Mouse (Mus musculus): Measurements from ENCODE around the gene Gsk3b. TPM values are rescaled to one million over a fixed set of nuclear protein-coding genes. Genes with fewer than 3 reads are reported as not detected.

Gsk3b gene
- polyA plus RNA-seq, 1 experiment from 2014 or later: 28.1 TPM

GRCm38 (mm10) chr16:38095181-38095851 lies 6.5 kb downstream of the Gsk3b start:
- WGBS: 43% methylated on average over 5 of the region's 5 CpGs
- H3K4me1 ChIP-seq (replicated peaks; ENCODE audit: control insufficient read depth, insufficient read depth): peaks cover 4% of the 10 kb centered on the region; the same call in 1 of the 2 replicates
- H3K27me3 ChIP-seq (ENCODE audit: control insufficient read depth, insufficient read depth, low read length): no peaks in the 10 kb centered on the region
- DNase-seq (ENCODE audit: low spot score): no peak
- H3K4me2 ChIP-seq (replicated peaks; ENCODE audit: low read depth): no peak overlapping the region
- no peak for TF ChIP-seq EP300 (optimal IDR thresholded peaks at IDR 0.05)
- no peak overlapping the region for H3K4me3 ChIP-seq (ENCODE audit: low read depth, low read length)
- H3K27ac ChIP-seq (replicated peaks): no peak overlapping the region
- no peaks in the 10 kb centered on the region for H3K9me3 ChIP-seq (ENCODE audit: control insufficient read depth, low read length)
- no peak for ATAC-seq (ENCODE audit: low FRiP score, low TSS enrichment)
- no peaks in the 10 kb centered on the region for H3K36me3 ChIP-seq (ENCODE audit: control insufficient read depth, insufficient read depth, low read length)
- no peak overlapping the region for H3K9ac ChIP-seq (ENCODE audit: low read length)

- no peak overlapping the region for H3K4me2 ChIP-seq (replicated peaks; ENCODE audit: low read depth)
- H3K36me3 ChIP-seq (ENCODE audit: control insufficient read depth, insufficient read depth, low read length): no peaks in the 10 kb centered on the region
- H3K4me1 ChIP-seq (replicated peaks; ENCODE audit: control insufficient read depth, insufficient read depth): peaks cover 4% of the 10 kb centered on the region; the same call in 1 of the 2 replicates
- H3K27ac ChIP-seq (replicated peaks): no peak overlapping the region
- DNase-seq (ENCODE audit: low spot score): no peak
- WGBS: 45% methylated on average over 9 of the region's 9 CpGs
- no peaks in the 10 kb centered on the region for H3K27me3 ChIP-seq (ENCODE audit: control insufficient read depth, insufficient read depth, low read length)
- TF ChIP-seq CTCF (IDR thresholded peaks at IDR 0.05; ENCODE audit: low read depth) (no peak), EP300 (optimal IDR thresholded peaks at IDR 0.05) (no peak)
- H3K9ac ChIP-seq (ENCODE audit: low read length): no peak overlapping the region
- H3K9me3 ChIP-seq (ENCODE audit: control insufficient read depth, low read length): no peaks in the 10 kb centered on the region
- no peak overlapping the region for H3K4me3 ChIP-seq (ENCODE audit: low read depth, low read length)
- ATAC-seq (ENCODE audit: low FRiP score, low TSS enrichment): no peak
These were observed 8.7 kb downstream of the Gsk3b start for GRCm38 (mm10) chr16:38097521-38097920.

GRCm38 (mm10) chr16:38099325-38099724 lies 10.5 kb downstream of the Gsk3b start:
- no peak overlapping the region for H3K27ac ChIP-seq (replicated peaks)
- ATAC-seq (ENCODE audit: low FRiP score, low TSS enrichment) (no peak), DNase-seq (ENCODE audit: low spot score) (no peak)
- peaks cover 4% of the 10 kb centered on the region; the same call in 1 of the 2 replicates for H3K4me1 ChIP-seq (replicated peaks; ENCODE audit: control insufficient read depth, insufficient read depth)
- no peaks in the 10 kb centered on the region for H3K9me3 ChIP-seq (ENCODE audit: control insufficient read depth, low read length)
- no peaks in the 10 kb centered on the region for H3K36me3 ChIP-seq (ENCODE audit: control insufficient read depth, insufficient read depth, low read length)
- H3K9ac ChIP-seq (ENCODE audit: low read length): no peak overlapping the region
- no peaks in the 10 kb centered on the region for H3K27me3 ChIP-seq (ENCODE audit: control insufficient read depth, insufficient read depth, low read length)
- no peak for TF ChIP-seq EP300 (optimal IDR thresholded peaks at IDR 0.05)
- no peak for TF ChIP-seq CTCF (IDR thresholded peaks at IDR 0.05; ENCODE audit: low read depth)
- no peak overlapping the region for H3K4me3 ChIP-seq (ENCODE audit: low read depth, low read length)
- no peak overlapping the region for H3K4me2 ChIP-seq (replicated peaks; ENCODE audit: low read depth)

DNA sequence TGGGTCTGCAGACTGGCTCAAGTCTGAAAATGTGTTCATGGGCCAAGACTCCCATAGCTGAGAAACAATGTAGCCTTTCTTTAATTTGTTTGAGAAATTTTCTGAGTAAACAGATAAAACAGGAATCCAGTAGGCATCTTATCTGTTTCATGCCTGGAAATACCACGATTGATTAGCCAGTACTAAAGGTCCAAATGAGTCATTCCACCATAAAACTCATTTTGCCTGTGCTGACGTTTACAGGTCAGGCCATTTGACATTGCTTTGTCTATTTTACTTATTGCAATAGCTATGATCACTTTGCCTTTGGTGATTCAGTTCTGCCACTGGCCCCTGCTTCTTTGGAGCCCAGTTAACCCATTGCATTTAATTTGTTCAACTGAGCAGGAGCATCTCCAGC lies 11.8 kb downstream of the Gsk3b start:
- DNase-seq (ENCODE audit: low spot score) (no peak), ATAC-seq (ENCODE audit: low FRiP score, low TSS enrichment) (no peak)
- Histone ChIP-seq H3K27me3 (ENCODE audit: control insufficient read depth, insufficient read depth, low read length) (no peaks in the 10 kb centered on the region), H3K4me3 (ENCODE audit: low read depth, low read length) (no peak overlapping the region), H3K4me2 (replicated peaks; ENCODE audit: low read depth) (no peak overlapping the region), H3K36me3 (ENCODE audit: control insufficient read depth, insufficient read depth, low read length) (no peaks in the 10 kb centered on the region), H3K4me1 (replicated peaks; ENCODE audit: control insufficient read depth, insufficient read depth) (peaks cover 4% of the 10 kb centered on the region; the same call in 1 of the 2 replicates), H3K9ac (ENCODE audit: low read length) (no peak overlapping the region), H3K27ac (replicated peaks) (no peak overlapping the region), H3K9me3 (ENCODE audit: control insufficient read depth, low read length) (no peaks in the 10 kb centered on the region)
- WGBS: 45% methylated on average over 2 of the region's 2 CpGs
- TF ChIP-seq CTCF (IDR thresholded peaks at IDR 0.05; ENCODE audit: low read depth): no peak

GRCm38 (mm10) chr16:38105453-38105852 lies 16.7 kb downstream of the Gsk3b start:
- Histone ChIP-seq H3K9ac (ENCODE audit: low read length) (no peak overlapping the region), H3K9me3 (ENCODE audit: control insufficient read depth, low read length) (no peaks in the 10 kb centered on the region), H3K4me1 (replicated peaks; ENCODE audit: control insufficient read depth, insufficient read depth) (0 out of 2 replicates have a peak, but pooled peaks cover 3% of the 10 kb centered on the region), H3K4me2 (replicated peaks; ENCODE audit: low read depth) (no peak overlapping the region), H3K4me3 (ENCODE audit: low read depth, low read length) (no peak overlapping the region), H3K27me3 (ENCODE audit: control insufficient read depth, insufficient read depth, low read length) (no peaks in the 10 kb centered on the region), H3K27ac (replicated peaks) (no peak overlapping the region), H3K36me3 (ENCODE audit: control insufficient read depth, insufficient read depth, low read length) (no peaks in the 10 kb centered on the region)
- 68% methylated on average over 2 of the region's 2 CpGs for WGBS
- DNase-seq (ENCODE audit: low spot score) (no peak), ATAC-seq (ENCODE audit: low FRiP score, low TSS enrichment) (no peak)
- no peak for TF ChIP-seq CTCF (IDR thresholded peaks at IDR 0.05; ENCODE audit: low read depth)
- TF ChIP-seq EP300 (optimal IDR thresholded peaks at IDR 0.05): no peak

- Histone ChIP-seq H3K36me3 (ENCODE audit: control insufficient read depth, insufficient read depth, low read length) (no peaks in the 10 kb centered on the region), H3K4me1 (replicated peaks; ENCODE audit: control insufficient read depth, insufficient read depth) (0 out of 2 replicates have a peak, but pooled peaks cover 3% of the 10 kb centered on the region), H3K27me3 (ENCODE audit: control insufficient read depth, insufficient read depth, low read length) (no peaks in the 10 kb centered on the region), H3K4me3 (ENCODE audit: low read depth, low read length) (no peak overlapping the region), H3K9ac (ENCODE audit: low read length) (no peak overlapping the region), H3K27ac (replicated peaks) (no peak overlapping the region), H3K9me3 (ENCODE audit: control insufficient read depth, low read length) (no peaks in the 10 kb centered on the region), H3K4me2 (replicated peaks; ENCODE audit: low read depth) (no peak overlapping the region)
- DNase-seq (ENCODE audit: low spot score) (no peak), ATAC-seq (ENCODE audit: low FRiP score, low TSS enrichment) (no peak)
- TF ChIP-seq EP300 (optimal IDR thresholded peaks at IDR 0.05): no peak
- TF ChIP-seq CTCF (IDR thresholded peaks at IDR 0.05; ENCODE audit: low read depth): no peak
- 53% methylated on average over 3 of the region's 3 CpGs for WGBS
These were observed 17.7 kb downstream of the Gsk3b start for GRCm38 (mm10) chr16:38106542-38106941.
